Mouse (Mus musculus): ENCODE measurements at regions not wholly inside any gene's neighbourhood (a gene's known extent, or its start where the extent isn't known, plus 50 kb on each side); places are given as distances from the start of the nearest gene placed in this dataset.

GRCm38 (mm10) chr9:13919739-13920410, 92.4 kb downstream of the Fam76b start:
- no peak overlapping the region for H3K4me3 ChIP-seq (ENCODE audit: insufficient read depth, low read depth, low read length)
- TF ChIP-seq POLR2A (IDR thresholded peaks at IDR 0.05; ENCODE audit: insufficient read depth, low read depth, low read length) = no peak
- no peak for TF ChIP-seq CTCF (IDR thresholded peaks at IDR 0.05; ENCODE audit: insufficient read depth, low read depth, low read length)
- WGBS = 84% methylated on average over 9 of the region's 9 CpGs
- H3K27ac ChIP-seq (ENCODE audit: insufficient read depth, low read depth, low read length) = no peak overlapping the region
- H3K4me1 ChIP-seq (ENCODE audit: control insufficient read depth, insufficient read depth, low read length) = peaks cover 2% of the 10 kb centered on the region; the same call in 1 of the 2 replicates

DNA sequence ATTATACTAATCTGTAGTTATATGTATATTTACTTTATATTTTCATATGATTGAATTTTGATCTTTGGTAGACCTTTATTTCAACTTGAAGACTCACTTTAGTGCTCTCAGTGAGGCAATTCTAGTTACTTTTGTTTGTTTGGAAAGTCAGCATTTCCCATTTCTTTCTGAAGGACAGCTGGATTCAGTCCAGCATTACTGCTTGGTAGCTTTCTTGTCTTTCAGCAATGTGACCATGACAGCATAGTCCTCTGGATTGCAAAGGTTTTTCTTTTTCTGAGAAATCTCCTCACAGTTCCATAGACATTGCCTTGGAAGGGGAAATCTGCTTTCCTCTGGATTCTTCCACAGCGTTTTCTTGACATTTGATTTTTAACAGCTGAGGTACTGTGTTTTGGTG, 93.1 kb downstream of the Fam76b start:
- 60% methylated on average over 1 of the region's 1 CpGs for WGBS
- Histone ChIP-seq H3K4me3 (ENCODE audit: insufficient read depth, low read depth, low read length) (no peak overlapping the region), H3K4me1 (ENCODE audit: control insufficient read depth, insufficient read depth, low read length) (peaks cover 2% of the 10 kb centered on the region; the same call in 1 of the 2 replicates), H3K27ac (ENCODE audit: insufficient read depth, low read depth, low read length) (no peak overlapping the region)
- no peak for TF ChIP-seq CTCF (IDR thresholded peaks at IDR 0.05; ENCODE audit: insufficient read depth, low read depth, low read length)
- TF ChIP-seq POLR2A (IDR thresholded peaks at IDR 0.05; ENCODE audit: insufficient read depth, low read depth, low read length) = no peak

DNA sequence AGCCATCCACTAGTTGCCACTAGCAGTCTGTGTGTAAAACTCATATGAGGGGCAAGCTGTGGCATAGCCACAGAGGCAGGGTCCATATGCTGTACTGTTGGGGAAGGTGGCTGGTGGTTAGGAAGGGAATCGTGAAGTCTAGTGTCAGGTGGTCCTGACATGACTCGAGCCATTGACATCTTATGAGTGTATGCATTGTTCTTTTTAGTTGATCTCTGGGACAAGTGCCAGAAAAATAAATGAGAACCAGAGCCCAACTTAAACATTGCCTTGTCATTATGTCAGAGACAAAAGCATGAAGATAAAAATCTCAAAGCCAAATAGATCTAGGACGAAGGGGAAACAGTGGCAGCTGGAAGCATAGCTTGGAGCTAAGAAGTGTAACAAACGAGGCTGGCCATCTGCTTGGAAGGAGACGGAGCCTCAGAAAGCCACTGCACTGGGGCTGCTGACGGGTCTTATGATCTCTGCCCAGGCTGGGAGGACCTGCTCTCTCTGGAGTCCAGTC, 104.5 kb downstream of the Fam76b start:
- Histone ChIP-seq H3K4me1 (ENCODE audit: control insufficient read depth, insufficient read depth, low read length) (no peaks in the 10 kb centered on the region), H3K4me3 (ENCODE audit: insufficient read depth, low read depth, low read length) (no peak overlapping the region), H3K27ac (ENCODE audit: insufficient read depth, low read depth, low read length) (no peak overlapping the region)
- no peak for TF ChIP-seq CTCF (IDR thresholded peaks at IDR 0.05; ENCODE audit: insufficient read depth, low read depth, low read length)
- TF ChIP-seq POLR2A (IDR thresholded peaks at IDR 0.05; ENCODE audit: insufficient read depth, low read depth, low read length) = no peak
- WGBS = 38% methylated on average over 6 of the region's 6 CpGs

- H3K4me1 ChIP-seq (ENCODE audit: control insufficient read depth, insufficient read depth, low read length) = no peaks in the 10 kb centered on the region
- no peak overlapping the region for H3K4me3 ChIP-seq (ENCODE audit: insufficient read depth, low read depth, low read length)
- no peak overlapping the region for H3K27ac ChIP-seq (ENCODE audit: insufficient read depth, low read depth, low read length)
- 79% methylated on average over 6 of the region's 6 CpGs for WGBS
- TF ChIP-seq POLR2A (IDR thresholded peaks at IDR 0.05; ENCODE audit: insufficient read depth, low read depth, low read length) (no peak), CTCF (IDR thresholded peaks at IDR 0.05; ENCODE audit: insufficient read depth, low read depth, low read length) (no peak)
Measured at GRCm38 (mm10) chr9:13933404-13933803, 105.9 kb downstream of the Fam76b start.

GRCm38 (mm10) chr9:13937301-13937700, 109.8 kb downstream of the Fam76b start:
- Histone ChIP-seq H3K4me1 (ENCODE audit: control insufficient read depth, insufficient read depth, low read length) (no peaks in the 10 kb centered on the region), H3K27ac (ENCODE audit: insufficient read depth, low read depth, low read length) (no peak overlapping the region), H3K4me3 (ENCODE audit: insufficient read depth, low read depth, low read length) (no peak overlapping the region)
- 91% methylated on average over 2 of the region's 2 CpGs for WGBS
- TF ChIP-seq CTCF (IDR thresholded peaks at IDR 0.05; ENCODE audit: insufficient read depth, low read depth, low read length) = no peak
- no peak for TF ChIP-seq POLR2A (IDR thresholded peaks at IDR 0.05; ENCODE audit: insufficient read depth, low read depth, low read length)

DNA sequence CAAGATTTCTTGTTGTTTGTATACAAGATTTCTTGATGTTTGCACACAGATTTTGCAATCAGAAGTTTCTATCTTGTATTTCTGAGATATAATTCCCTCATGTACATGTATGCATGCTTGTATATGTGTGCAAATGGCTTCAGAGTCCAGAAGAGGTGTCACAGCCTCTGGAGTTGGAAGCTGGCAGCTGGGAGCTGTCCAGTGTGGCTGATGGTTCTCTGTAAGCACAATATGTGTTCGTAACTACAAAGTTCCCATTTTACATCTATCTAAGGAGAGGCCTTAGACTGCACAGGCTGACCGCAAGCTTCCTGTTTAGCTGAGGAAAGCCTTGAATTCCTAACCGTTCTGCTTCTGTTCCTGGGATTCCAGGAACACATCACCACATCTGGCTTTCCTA, 119.0 kb downstream of the Fam76b start:
- 89% methylated on average over 3 of the region's 3 CpGs for WGBS
- Histone ChIP-seq H3K4me1 (ENCODE audit: control insufficient read depth, insufficient read depth, low read length) (no peaks in the 10 kb centered on the region), H3K27ac (ENCODE audit: insufficient read depth, low read depth, low read length) (no peak overlapping the region), H3K4me3 (ENCODE audit: insufficient read depth, low read depth, low read length) (no peak overlapping the region)
- TF ChIP-seq POLR2A (IDR thresholded peaks at IDR 0.05; ENCODE audit: insufficient read depth, low read depth, low read length) (no peak), CTCF (IDR thresholded peaks at IDR 0.05; ENCODE audit: insufficient read depth, low read depth, low read length) (no peak)

GRCm38 (mm10) chr9:13952157-13952556, 124.6 kb downstream of the Fam76b start:
- Histone ChIP-seq H3K4me3 (ENCODE audit: insufficient read depth, low read depth, low read length) (no peak overlapping the region), H3K4me1 (ENCODE audit: control insufficient read depth, insufficient read depth, low read length) (no peaks in the 10 kb centered on the region), H3K27ac (ENCODE audit: insufficient read depth, low read depth, low read length) (no peak overlapping the region)
- TF ChIP-seq CTCF (IDR thresholded peaks at IDR 0.05; ENCODE audit: insufficient read depth, low read depth, low read length) = no peak
- no peak for TF ChIP-seq POLR2A (IDR thresholded peaks at IDR 0.05; ENCODE audit: insufficient read depth, low read depth, low read length)

DNA sequence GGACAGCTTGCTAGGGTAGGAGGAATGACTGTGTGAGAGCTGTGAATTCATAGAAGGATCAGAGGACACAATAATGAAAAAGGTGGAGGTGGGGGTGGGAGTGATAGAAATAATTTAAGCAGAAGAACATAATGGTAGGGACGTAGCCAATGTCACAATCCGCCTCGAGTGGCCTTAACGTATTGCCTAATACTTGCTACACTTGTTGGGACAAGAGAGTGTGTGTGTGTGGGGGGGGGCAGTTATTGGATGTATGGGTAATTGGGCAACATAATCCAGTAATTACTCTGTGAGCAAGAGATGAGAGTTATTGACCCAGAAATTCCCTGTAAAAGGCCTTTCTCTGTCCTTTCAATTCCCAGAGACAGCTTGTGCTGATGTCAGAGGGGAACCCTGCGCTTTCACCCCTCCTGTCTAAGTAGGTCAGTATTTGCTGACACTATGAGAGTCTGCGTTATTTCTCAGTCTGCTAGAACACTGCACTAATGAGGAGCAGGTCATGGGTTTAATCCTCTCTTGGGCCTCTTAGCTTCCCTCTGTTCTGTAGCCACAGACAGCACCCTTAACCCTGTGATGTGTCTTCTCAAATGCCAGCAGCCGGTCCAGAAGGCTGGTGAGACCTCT, 135.7 kb downstream of the Fam76b start:
- H3K4me3 ChIP-seq (ENCODE audit: insufficient read depth, low read depth, low read length) = no peak overlapping the region
- no peak for TF ChIP-seq POLR2A (IDR thresholded peaks at IDR 0.05; ENCODE audit: insufficient read depth, low read depth, low read length)
- TF ChIP-seq CTCF (IDR thresholded peaks at IDR 0.05; ENCODE audit: insufficient read depth, low read depth, low read length) = no peak
- no peak overlapping the region for H3K27ac ChIP-seq (ENCODE audit: insufficient read depth, low read depth, low read length)
- 55% methylated on average over 7 of the region's 7 CpGs for WGBS
- no peaks in the 10 kb centered on the region for H3K4me1 ChIP-seq (ENCODE audit: control insufficient read depth, insufficient read depth, low read length)

DNA sequence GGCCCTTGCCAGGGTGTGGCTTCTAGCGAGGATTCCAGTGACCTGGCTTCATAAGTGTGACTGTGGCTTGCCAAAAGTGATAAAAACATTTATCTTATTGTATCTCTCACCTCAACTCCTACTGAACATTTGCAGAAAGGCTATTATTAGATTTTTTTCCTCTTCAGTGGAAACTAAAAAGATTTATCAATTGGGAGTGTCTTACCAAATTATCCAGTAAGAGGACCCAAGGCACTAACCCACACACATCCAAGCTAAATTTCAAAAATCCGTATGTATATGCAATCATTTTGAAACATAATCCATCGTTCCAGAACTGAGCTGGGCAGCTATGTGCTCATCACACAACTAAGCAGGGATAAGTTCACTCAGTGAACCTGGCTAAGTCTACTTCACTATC, 136.3 kb downstream of the Fam76b start:
- TF ChIP-seq POLR2A (IDR thresholded peaks at IDR 0.05; ENCODE audit: insufficient read depth, low read depth, low read length) (no peak), CTCF (IDR thresholded peaks at IDR 0.05; ENCODE audit: insufficient read depth, low read depth, low read length) (no peak)
- WGBS = 83% methylated on average over 3 of the region's 3 CpGs
- Histone ChIP-seq H3K27ac (ENCODE audit: insufficient read depth, low read depth, low read length) (no peak overlapping the region), H3K4me3 (ENCODE audit: insufficient read depth, low read depth, low read length) (no peak overlapping the region), H3K4me1 (ENCODE audit: control insufficient read depth, insufficient read depth, low read length) (no peaks in the 10 kb centered on the region)
